Mouse (Mus musculus) erythroblast, embryonic 14.5 days (primary cell): Measurements from ENCODE around the gene Josd2.

Experiments
- GATA1 ChIP-seq: IDR thresholded peaks from 2 replicates; pipeline ENCODE4 v1.6.1; 2012; ENCODE audit warnings: low read length, inconsistent platforms, mixed read lengths
- TAL1 ChIP-seq: IDR thresholded peaks from 3 replicates; pipeline ENCODE4 v1.6.1; 2012; ENCODE audit warnings: low read length, inconsistent platforms, mixed read lengths

DNA sequence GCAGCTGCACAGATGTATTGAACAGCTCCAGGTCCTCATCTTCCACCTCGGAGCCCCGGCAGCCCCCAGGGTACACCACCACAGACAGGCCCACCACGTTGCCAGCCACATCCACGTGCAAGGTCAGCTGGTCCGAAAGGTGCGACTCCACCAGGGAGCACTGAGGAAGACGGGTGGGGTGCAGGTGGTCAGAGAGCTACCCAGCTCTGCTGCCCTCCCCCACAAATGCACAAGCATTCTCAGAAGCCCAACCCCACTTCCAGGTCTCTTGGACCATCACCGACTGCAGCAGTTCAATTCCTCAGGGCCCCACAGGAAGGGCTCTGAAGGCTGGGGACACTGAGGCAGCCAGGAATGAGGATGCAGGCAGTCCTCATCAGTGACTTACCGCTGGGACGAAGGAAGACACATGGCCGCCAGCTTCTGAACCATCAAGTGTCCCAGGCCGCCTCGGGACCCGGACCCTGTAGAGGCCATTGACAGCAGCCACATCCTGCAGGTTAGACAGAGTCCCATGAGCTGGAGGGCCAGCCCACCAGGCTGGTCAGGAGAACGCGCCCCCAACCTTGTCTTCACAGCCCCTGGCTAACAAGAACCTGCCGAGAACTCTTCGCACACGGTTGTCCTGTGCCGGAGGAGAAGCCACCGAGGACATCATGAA lies 24.5 kb downstream of the Josd2 start:
- TF ChIP-seq GATA1 (no peak), TAL1 (no peak)
